Comparison of ENCODE assay signal across 29 mouse cellular contexts in the genomic region with DNA sequence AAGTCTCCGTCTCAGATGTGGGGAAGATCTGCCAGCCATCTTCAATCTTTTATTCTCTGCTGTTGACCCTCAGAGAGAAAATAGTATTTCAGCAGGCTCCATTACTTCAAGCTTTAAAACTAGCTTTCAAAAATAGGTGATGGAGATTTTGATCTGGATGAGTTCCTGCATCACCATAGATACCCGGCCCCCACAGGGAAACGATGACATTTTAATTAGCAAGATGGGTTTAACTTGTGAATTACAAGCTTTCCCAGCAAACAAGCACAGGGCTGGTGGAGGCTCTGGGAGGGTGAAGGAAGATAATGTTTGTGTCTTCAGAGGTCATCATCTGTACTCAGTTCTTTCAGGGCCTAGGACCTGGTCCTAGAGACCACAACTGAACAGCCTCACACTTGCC. TPM values are rescaled to one million over a fixed set of nuclear protein-coding genes. Genes with fewer than 3 reads are reported as not detected.
DNase-seq lines count a peak whose midpoint lies in the region; ATAC-seq lines count a peak whose summit lies in the region.
"Had no signal": no experiment of that assay in that cellular context is flagged by ENCODE, and none has a peak within 500 bp of the region (broad histone marks: within the 10 kb centered on the region; RNA-seq: fewer than 3 reads in every experiment).

No protein-coding gene starts in this region.

- intact Hi-C loops in left cerebral cortex, postnatal 14 days (cut with DNase I) = no loop called here

- no peak for ATAC-seq in cerebellum, adult (ENCODE audit: insufficient number of reproducible peaks, low FRiP score, low TSS enrichment)
- ATAC-seq: CD4-positive, CD25-positive, alpha-beta regulatory T cell, adult 4 months; forebrain, postnatal 0 days; hindbrain, postnatal 0 days; intestine, embryonic 15.5 days; lung, postnatal 0 days; midbrain, embryonic 13.5 days had no signal

- DNase-seq in left cerebral cortex, postnatal 14 days (ENCODE audit: low spot score in 2 of 2) = peak; percentile 31 to 34
- DNase-seq in left cerebral cortex, adult 11 months (ENCODE audit: low spot score) = no peak
- peak; percentile 75 for DNase-seq in brain, adult 2 months (ENCODE audit: low read depth, low spot score)
- peak; percentile 26 to 47 for DNase-seq in layer of hippocampus, adult 18-20 months (ENCODE audit: low spot score in 2 of 2)
- DNase-seq in layer of hippocampus, postnatal 14 days (ENCODE audit: low spot score in 2 of 2) = peak; percentile 7 to 61
- DNase-seq in spleen, adult 12 weeks (ENCODE audit: low spot score) = no peak
- DNase-seq: adrenal gland, postnatal 25 days; cerebellum, adult 8-10 months; cerebellum, postnatal 25 days; forebrain, postnatal 0 days; gastrocnemius, postnatal 25 days; heart, adult 11 months; heart, postnatal 36 days; kidney, adult 2 months; kidney, postnatal 36 days; left cerebral cortex, postnatal 4 days; liver, embryonic 13.5 days; lung, adult 18-20 months; lung, postnatal 4 days; spleen, adult 18-20 months; thymus, adult 18-20 months; thymus, postnatal 4 days had no signal

RNA-seq across cellular contexts. Expression of a gene that starts 59.9 kb away (rescaled TPM):
- 10 to 100 TPM; 43.3 to 45.5 TPM for total RNA-seq in left cerebral cortex, postnatal 14 days (2021)
- 10 to 100 TPM; 73.3 to 79.9 TPM for total RNA-seq in layer of hippocampus, adult 18-20 months (2021)
- total RNA-seq in layer of hippocampus, postnatal 14 days (2021) = 10 to 100 TPM; 68.4 to 69.0 TPM
- total RNA-seq: gastrocnemius, postnatal 25 days; monocyte, adult 5-6 weeks had no signal

Comparison
In these comparisons a context has a peak if more than half of its experiments do, and no peak if none do; other contexts are left out.
1. DNase-seq: peak in left cerebral cortex, postnatal 14 days (2 of 2), brain, adult 2 months (single experiment), layer of hippocampus, adult 18-20 months (2 of 2) and layer of hippocampus, postnatal 14 days (2 of 2); none in left cerebral cortex, adult 11 months (single experiment) and spleen, adult 12 weeks (single experiment).